Mouse (Mus musculus) forebrain, embryonic 11.5 days (tissue): ENCODE measurements at regions not wholly inside any gene's neighbourhood (a gene's known extent, or its start where the extent isn't known, plus 50 kb on each side); places are given as distances from the start of the nearest gene placed in this dataset.

Source experiments
- ATAC-seq: fragments of 200-750 bp; cut with Nextera tagmentation; replicated peaks from 2 replicates; pipeline ENCODE4 v1.8.0; 2017; ENCODE audit warnings: moderate TSS enrichment; ENCODE audit not compliant: low FRiP score
- DNase-seq: peaks from one replicate; pipeline ENCODE4 v3.0.0-alpha.2; 2017; ENCODE audit warnings: low spot score
- H3K27ac ChIP-seq: fragments of 300-500 bp; sonication (generic); 2 replicates; pipeline ENCODE4 v1.5.1; 2014; ENCODE audit warnings: low read depth, low read length
- H3K27me3 ChIP-seq: fragments of 300-500 bp; sonication (generic); 2 replicates; pipeline ENCODE4 v1.6.1; 2014; ENCODE audit warnings: mild to moderate bottlenecking, low read length, mixed read lengths; ENCODE audit not compliant: control insufficient read depth, insufficient read depth
- H3K36me3 ChIP-seq: fragments of 300-500 bp; sonication (generic); 2 replicates; pipeline ENCODE4 v1.6.1; 2014; ENCODE audit warnings: mild to moderate bottlenecking, low read length, moderate library complexity, mixed read lengths; ENCODE audit not compliant: control insufficient read depth, insufficient read depth
- H3K4me1 ChIP-seq: fragments of 300-500 bp; sonication (generic); replicated peaks from 2 replicates; pipeline ENCODE4 v1.6.1; 2014; ENCODE audit warnings: low read length, mixed read lengths; ENCODE audit not compliant: control insufficient read depth, insufficient read depth
- H3K4me2 ChIP-seq: fragments of 300-500 bp; sonication (generic); 2 replicates; pipeline ENCODE4 v1.6.1; 2014; ENCODE audit warnings: low read depth, mild to moderate bottlenecking, low read length, moderate library complexity, mixed read lengths; ENCODE audit not compliant: severe bottlenecking
- H3K4me3 ChIP-seq: fragments of 300-500 bp; sonication (generic); 2 replicates; pipeline ENCODE4 v1.5.1; 2014; ENCODE audit warnings: low read depth, low read length
- H3K9ac ChIP-seq: fragments of 300-500 bp; sonication (generic); 2 replicates; pipeline ENCODE4 v1.6.1; 2014; ENCODE audit warnings: low read length
- H3K9me3 ChIP-seq: fragments of 300-500 bp; sonication (generic); 2 replicates; pipeline ENCODE4 v1.6.1; 2016; ENCODE audit warnings: low read length, mixed read lengths; ENCODE audit not compliant: control insufficient read depth
- WGBS: fragments of 180-500 bp; shearing (Covaris S2); extraction: QIAGEN DNeasy Blood & Tissue Kit; methylation state at CpG from one replicate; pipeline ENCODE4 v1.1.7; 2014; 5-methylcytosine and 5-hydroxymethylcytosine counted together

DNA sequence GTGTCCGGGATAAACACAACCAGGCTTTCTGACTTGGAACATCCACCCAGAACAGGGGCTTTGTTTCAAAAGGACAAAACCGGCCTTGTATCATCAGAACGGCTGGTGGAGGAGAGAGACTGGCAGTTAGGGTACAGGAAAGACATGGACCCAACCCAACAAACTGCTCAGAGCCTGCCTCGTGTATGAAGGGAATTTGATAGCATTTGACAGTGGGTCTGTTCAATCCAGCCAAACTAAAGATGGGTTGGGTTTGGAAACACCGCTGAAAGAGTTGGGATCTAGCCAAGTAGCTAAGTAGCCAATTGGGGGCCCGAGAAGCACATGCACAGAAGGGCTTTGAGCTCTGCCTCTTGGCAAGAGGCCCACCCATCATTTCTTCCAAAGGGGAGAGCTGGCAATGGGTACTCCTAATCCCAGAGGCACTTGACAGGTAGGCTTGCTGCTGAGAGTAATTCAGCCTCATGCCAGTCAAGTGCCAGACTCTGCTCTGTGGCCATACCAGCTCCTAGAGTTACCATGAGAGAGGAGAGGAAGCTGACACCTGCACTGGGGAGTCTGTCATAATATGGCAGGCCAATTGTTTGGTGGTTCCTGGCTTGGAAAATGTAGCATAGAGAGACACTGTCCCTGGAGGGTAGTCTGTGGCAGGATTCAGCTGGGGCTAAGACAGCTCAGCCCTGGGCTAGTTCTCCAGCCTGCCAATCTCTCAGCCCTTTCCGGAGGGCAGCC lies 231.1 kb upstream of the Slc24a2 start:
- no peaks in the 10 kb centered on the region for H3K27me3 ChIP-seq
- ATAC-seq: no peak
- no peaks in the 10 kb centered on the region for H3K9me3 ChIP-seq
- WGBS: 76% methylated on average over 7 of the region's 7 CpGs
- no peak overlapping the region for H3K27ac ChIP-seq
- no peaks in the 10 kb centered on the region for H3K36me3 ChIP-seq
- DNase-seq: no peak
- no peaks in the 10 kb centered on the region for H3K4me1 ChIP-seq
- no peak overlapping the region for H3K4me3 ChIP-seq
- no peak overlapping the region for H3K4me2 ChIP-seq
- no peak overlapping the region for H3K9ac ChIP-seq

DNA sequence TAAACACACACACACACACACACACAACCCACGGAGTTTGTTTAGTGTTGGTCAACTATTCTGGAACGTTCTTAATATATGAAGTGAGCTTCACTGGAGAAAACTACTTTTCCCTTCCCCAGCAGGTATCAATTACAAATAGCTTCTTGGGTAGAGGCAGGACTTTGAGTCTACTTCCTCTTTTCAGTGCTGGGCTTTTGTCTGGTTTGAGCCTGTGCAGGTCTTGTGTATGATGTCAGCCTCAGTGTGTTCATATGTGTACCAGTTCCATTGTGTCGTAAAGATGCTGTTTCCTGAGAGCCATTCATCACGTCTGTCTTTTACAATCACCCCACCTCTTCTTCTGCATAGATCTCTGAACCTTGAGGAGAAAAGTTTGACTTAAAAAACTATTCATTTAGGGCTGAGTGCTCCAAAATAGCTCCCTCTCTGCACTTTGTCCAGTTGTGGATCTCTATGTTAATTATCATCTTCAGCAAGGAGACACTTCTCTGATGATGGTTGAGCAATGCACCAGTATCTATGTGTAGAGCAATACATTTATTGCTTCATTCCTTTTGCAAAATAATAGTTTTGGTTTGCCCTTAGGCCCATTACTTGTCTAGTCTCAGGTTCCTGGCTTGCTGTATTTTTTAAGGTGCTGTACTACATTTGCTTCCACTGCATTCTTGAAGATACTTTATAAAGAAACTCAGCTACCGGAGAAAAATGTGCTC lies 225.7 kb upstream of the Slc24a2 start:
- 86% methylated on average over 5 of the region's 5 CpGs for WGBS
- H3K4me3 ChIP-seq: no peak overlapping the region

DNA sequence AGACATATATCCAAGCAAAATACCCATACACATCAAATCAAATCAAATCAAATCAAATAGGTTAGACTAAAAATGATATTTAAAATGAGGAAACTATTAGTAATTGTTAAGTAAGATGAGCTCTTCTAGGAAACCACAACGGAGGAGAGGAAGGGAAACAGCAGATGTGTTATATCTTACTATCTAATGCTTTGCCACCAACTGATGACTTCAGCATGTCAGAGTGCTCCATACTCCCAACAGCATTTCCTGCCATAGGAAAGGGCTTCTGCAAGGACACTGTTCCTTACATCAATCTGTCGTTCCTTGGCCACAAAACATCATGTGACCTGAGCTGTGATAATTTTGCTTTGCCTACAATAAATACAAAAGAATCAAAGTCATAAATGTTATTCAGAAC lies 221.8 kb upstream of the Slc24a2 start:
- Histone ChIP-seq H3K4me3 (no peak overlapping the region), H3K27ac (no peak overlapping the region), H3K9me3 (no peaks in the 10 kb centered on the region), H3K36me3 (no peaks in the 10 kb centered on the region), H3K9ac (no peak overlapping the region), H3K4me1 (no peaks in the 10 kb centered on the region), H3K4me2 (no peak overlapping the region), H3K27me3 (no peaks in the 10 kb centered on the region)
- no peak for ATAC-seq
- 81% methylated on average over 2 of the region's 2 CpGs for WGBS
- DNase-seq: no peak

More for the DNA sequence above, 225.7 kb upstream of the Slc24a2 start:
- no peaks in the 10 kb centered on the region for H3K9me3 ChIP-seq
- no peak overlapping the region for H3K9ac ChIP-seq
- H3K36me3 ChIP-seq: no peaks in the 10 kb centered on the region
- no peaks in the 10 kb centered on the region for H3K27me3 ChIP-seq
- H3K4me1 ChIP-seq: no peaks in the 10 kb centered on the region
- DNase-seq (no peak), ATAC-seq (no peak)
- no peak overlapping the region for H3K4me2 ChIP-seq
- no peak overlapping the region for H3K27ac ChIP-seq

DNA sequence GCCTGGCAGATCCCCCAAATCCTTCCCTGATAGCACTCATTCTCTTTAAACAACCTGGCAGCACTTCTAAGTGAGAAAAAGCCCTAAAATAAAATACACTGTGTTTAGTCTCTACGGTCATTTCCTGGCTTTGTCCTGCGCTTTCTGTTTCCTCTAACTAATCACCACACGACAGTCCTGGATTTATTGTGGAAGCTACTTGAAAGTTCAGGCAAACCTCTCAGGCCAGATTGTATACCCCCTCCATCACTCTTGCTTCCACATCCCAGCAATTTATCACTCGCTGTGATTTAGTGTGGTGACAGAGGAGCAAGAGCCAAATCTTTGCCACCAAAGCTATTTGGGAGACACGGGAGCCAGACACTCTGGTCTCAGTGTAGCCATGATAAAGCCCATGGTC lies 221.0 kb upstream of the Slc24a2 start:
- Histone ChIP-seq H3K9ac (no peak overlapping the region), H3K36me3 (no peaks in the 10 kb centered on the region), H3K4me1 (no peaks in the 10 kb centered on the region), H3K27ac (no peak overlapping the region), H3K4me3 (no peak overlapping the region), H3K9me3 (no peaks in the 10 kb centered on the region), H3K27me3 (no peaks in the 10 kb centered on the region), H3K4me2 (no peak overlapping the region)
- ATAC-seq: no peak
- DNase-seq: no peak
- WGBS: 87% methylated on average over 5 of the region's 5 CpGs

DNA sequence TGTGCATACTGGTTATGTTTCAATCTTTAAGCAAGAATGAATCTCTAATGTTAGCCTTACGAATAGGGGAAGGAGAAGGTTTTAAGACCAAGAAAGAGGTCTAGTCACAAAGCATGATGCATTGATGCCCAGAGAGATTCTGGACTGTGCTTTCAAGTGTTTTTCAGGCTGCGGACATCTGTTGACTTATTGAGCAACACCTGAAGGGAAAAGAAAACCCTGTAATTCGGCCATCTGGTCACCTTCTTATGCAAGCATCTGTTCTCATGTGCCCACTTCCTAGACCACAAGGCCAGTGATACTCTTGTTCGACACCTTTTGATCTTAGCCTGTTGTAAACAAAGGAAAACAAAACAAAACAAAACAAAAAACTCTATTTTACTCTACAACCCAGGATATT lies 218.1 kb upstream of the Slc24a2 start:
- ATAC-seq: no peak
- no peak overlapping the region for H3K27ac ChIP-seq
- no peak for DNase-seq
- 87% methylated on average over 4 of the region's 4 CpGs for WGBS
- no peaks in the 10 kb centered on the region for H3K36me3 ChIP-seq
- H3K4me2 ChIP-seq: no peak overlapping the region
- no peaks in the 10 kb centered on the region for H3K9me3 ChIP-seq
- no peak overlapping the region for H3K9ac ChIP-seq
- no peak overlapping the region for H3K4me3 ChIP-seq
- no peaks in the 10 kb centered on the region for H3K4me1 ChIP-seq
- no peaks in the 10 kb centered on the region for H3K27me3 ChIP-seq

DNA sequence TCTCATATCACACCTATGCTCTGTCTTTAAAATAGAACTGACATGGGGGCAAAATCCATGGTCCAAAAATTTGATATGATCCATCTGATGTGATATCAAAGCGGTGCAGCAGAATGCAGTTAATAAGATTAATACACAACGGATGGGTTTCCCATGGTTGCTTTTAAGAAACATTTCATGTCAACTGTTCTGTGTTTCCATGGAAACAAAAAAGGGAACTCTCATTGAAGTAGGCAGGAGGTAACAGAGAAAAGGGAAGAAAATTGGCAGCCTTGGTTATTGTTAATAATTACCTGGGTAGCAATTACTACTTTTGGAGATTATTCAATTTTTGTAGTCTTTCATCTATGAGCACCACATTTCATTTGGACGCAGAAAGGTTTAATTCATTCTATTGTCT lies 216.6 kb upstream of the Slc24a2 start:
- no peak overlapping the region for H3K4me3 ChIP-seq
- ATAC-seq (no peak), DNase-seq (no peak)
- no peak overlapping the region for H3K27ac ChIP-seq
- no peaks in the 10 kb centered on the region for H3K4me1 ChIP-seq
- 83% methylated on average over 3 of the region's 3 CpGs for WGBS
- H3K9me3 ChIP-seq: no peaks in the 10 kb centered on the region
- no peak overlapping the region for H3K9ac ChIP-seq
- H3K4me2 ChIP-seq: no peak overlapping the region
- no peaks in the 10 kb centered on the region for H3K27me3 ChIP-seq
- H3K36me3 ChIP-seq: no peaks in the 10 kb centered on the region

DNA sequence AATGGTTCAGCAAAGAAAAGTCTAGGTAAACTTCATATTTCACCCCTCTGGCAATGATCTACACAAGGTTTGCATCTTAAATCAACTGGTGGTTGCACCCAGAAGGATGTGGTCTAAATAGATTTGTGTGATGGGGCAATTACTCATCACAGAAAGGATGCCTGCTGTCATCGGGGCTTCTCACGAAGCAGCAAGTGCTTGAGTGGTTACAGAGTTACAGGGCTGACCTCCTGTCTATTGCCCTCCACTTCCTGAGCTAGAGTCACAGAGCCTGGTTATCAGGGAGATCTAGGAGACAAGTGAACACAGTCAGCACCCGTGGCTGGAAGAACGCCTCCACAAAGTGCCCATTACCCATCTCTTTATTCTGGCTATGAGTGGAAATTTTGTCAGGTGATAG lies 203.9 kb upstream of the Slc24a2 start:
- Histone ChIP-seq H3K27me3 (no peaks in the 10 kb centered on the region), H3K36me3 (no peaks in the 10 kb centered on the region), H3K4me1 (no peaks in the 10 kb centered on the region), H3K27ac (no peak overlapping the region), H3K4me2 (no peak overlapping the region), H3K9me3 (no peaks in the 10 kb centered on the region), H3K4me3 (no peak overlapping the region), H3K9ac (no peak overlapping the region)
- WGBS: 88% methylated on average over 4 of the region's 4 CpGs
- ATAC-seq: no peak
- no peak for DNase-seq

DNA sequence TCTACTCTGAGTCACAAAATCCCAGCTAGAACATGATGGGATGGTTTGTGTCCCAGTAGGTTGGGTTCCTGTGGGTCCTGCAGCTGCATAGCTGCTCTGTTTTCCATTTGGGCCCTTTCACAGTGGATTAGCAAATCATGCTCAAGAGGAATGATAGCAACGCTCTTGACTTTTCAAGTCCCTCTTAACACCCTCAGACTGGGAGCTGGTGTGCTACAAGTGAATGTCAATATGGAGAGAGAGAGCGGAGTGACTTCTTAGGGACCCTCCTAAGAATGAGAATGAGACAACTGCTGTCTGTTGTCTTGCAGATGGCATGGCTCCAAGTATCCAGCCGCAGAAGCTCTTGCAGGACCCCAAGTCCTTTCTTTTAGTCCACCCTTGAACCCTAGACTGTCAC lies 198.1 kb upstream of the Slc24a2 start:
- Histone ChIP-seq H3K27ac (no peak overlapping the region), H3K27me3 (no peaks in the 10 kb centered on the region), H3K36me3 (no peaks in the 10 kb centered on the region), H3K4me2 (no peak overlapping the region), H3K4me1 (no peaks in the 10 kb centered on the region), H3K4me3 (no peak overlapping the region), H3K9me3 (no peaks in the 10 kb centered on the region), H3K9ac (no peak overlapping the region)
- ATAC-seq (no peak), DNase-seq (no peak)
- 71% methylated on average over 3 of the region's 3 CpGs for WGBS

DNA sequence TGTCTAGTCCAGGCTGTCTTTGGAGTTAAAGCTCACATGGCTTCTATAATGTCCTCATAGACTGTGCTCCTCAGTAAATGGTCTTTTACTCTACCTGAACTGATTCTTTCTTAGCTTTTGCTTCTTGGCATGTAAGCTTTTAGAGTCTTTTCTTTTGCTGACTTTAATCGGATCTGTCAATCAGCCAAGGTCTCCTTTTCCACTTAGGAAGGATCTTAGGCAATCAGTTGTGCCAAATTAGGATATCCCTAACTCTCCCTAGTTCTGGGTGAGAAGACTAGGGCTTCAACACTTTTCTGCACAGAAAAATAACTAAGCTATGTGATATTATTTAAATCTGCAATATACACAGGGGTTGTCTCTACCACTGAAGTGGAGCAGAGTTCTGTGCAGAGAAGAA lies 193.8 kb upstream of the Slc24a2 start:
- Histone ChIP-seq H3K9me3 (no peaks in the 10 kb centered on the region), H3K36me3 (no peaks in the 10 kb centered on the region), H3K4me3 (no peak overlapping the region), H3K4me2 (no peak overlapping the region), H3K27ac (no peak overlapping the region), H3K4me1 (no peaks in the 10 kb centered on the region), H3K9ac (no peak overlapping the region), H3K27me3 (no peaks in the 10 kb centered on the region)
- WGBS: 85% methylated on average over 1 of the region's 1 CpGs
- no peak for ATAC-seq
- DNase-seq: no peak
